Mouse (Mus musculus) MEL (cell line): ENCODE results near the gene Diexf. TPM values are rescaled to one million over a fixed set of nuclear protein-coding genes. Genes with fewer than 3 reads are reported as not detected.

Source experiments
- DNase-seq: peaks from one replicate; pipeline ENCODE4 v3.0.0; 2011; ENCODE audit warnings: low read depth, low spot score
- H3K27ac ChIP-seq: 2 replicates; pipeline ENCODE4 v1.5.1; 2012; ENCODE audit warnings: low read depth, mild to moderate bottlenecking, control low read depth, low read length, moderate library complexity; ENCODE audit not compliant: control insufficient read depth
- H3K27me3 ChIP-seq, 2 experiments: fragments of 150-350 bp in 1 of 2; sonication (generic) in 1 of 2; 2 replicates each; pipeline ENCODE4 v1.6.1; 2012; ENCODE audit warnings: low read length in 2 of 2, mild to moderate bottlenecking in 2 of 2, improper control_type of control experiment in 1 of 2, moderate library complexity in 1 of 2; ENCODE audit not compliant: insufficient read depth in 2 of 2, control insufficient read depth in 1 of 2
- H3K36me3 ChIP-seq, 2 experiments: 2 replicates each; pipeline ENCODE4 v1.6.1; 2012 to 2014; ENCODE audit warnings: low read length in 2 of 2, improper control_type of control experiment in 1 of 2, inconsistent platforms in 1 of 2, mild to moderate bottlenecking in 1 of 2; ENCODE audit not compliant: insufficient read depth in 2 of 2, control insufficient read depth in 1 of 2
- H3K4me1 ChIP-seq, 2 experiments: fragments of 150-350 bp in 1 of 2; sonication (generic) in 1 of 2; 2 replicates each; pipeline ENCODE4 v1.6.1; 2012; ENCODE audit warnings: low read length in 2 of 2, improper control_type of control experiment in 1 of 2, mild to moderate bottlenecking in 1 of 2; ENCODE audit not compliant: insufficient read depth in 2 of 2, control insufficient read depth in 1 of 2
- H3K4me3 ChIP-seq, 2 experiments: fragments of 150-350 bp in 1 of 2; sonication (generic) in 1 of 2; 2 replicates each; pipeline ENCODE4 v1.5.1; 2012; ENCODE audit warnings: low read depth in 2 of 2, low read length in 2 of 2, mild to moderate bottlenecking in 2 of 2, moderate library complexity in 2 of 2, control low read depth in 1 of 2, improper control_type of control experiment in 1 of 2; ENCODE audit not compliant: control insufficient read depth in 1 of 2, insufficient read depth in 1 of 2
- H3K79me2 ChIP-seq: 2 replicates; pipeline ENCODE4 v1.6.1; 2012; ENCODE audit warnings: mild to moderate bottlenecking, low read length, moderate library complexity; ENCODE audit not compliant: control insufficient read depth, poor library complexity, insufficient read depth
- H3K9ac ChIP-seq: 2 replicates; pipeline ENCODE4 v1.6.1; 2012; ENCODE audit warnings: low read depth, mild to moderate bottlenecking, control low read depth, low read length, moderate library complexity; ENCODE audit not compliant: control insufficient read depth, poor library complexity, severe bottlenecking
- H3K9me3 ChIP-seq: fragments of 150-350 bp; sonication (generic); replicated peaks from 2 replicates; pipeline ENCODE4 v1.6.1; 2012; ENCODE audit warnings: mild to moderate bottlenecking, low read length, improper control_type of control experiment, moderate library complexity; ENCODE audit not compliant: insufficient read depth
- BHLHE40 ChIP-seq: IDR thresholded peaks from 2 replicates; pipeline ENCODE4 v1.6.1; 2012; ENCODE audit warnings: low read depth, mild to moderate bottlenecking, inconsistent platforms, low read length, improper control_type of control experiment, borderline replicate concordance
- CHD1 ChIP-seq: IDR thresholded peaks from 2 replicates; pipeline ENCODE4 v1.6.1; 2012; ENCODE audit warnings: low read depth, mild to moderate bottlenecking, inconsistent platforms, low read length, improper control_type of control experiment
- CTCF ChIP-seq, 3 experiments: IDR thresholded peaks in 2 of 3; conservative IDR thresholded peaks in 1 of 3; 2 replicates each; pipeline ENCODE4 v1.5.1; 2011 to 2012; ENCODE audit warnings: low read length in 3 of 3, low read depth in 2 of 3, mild to moderate bottlenecking in 2 of 3, improper control_type of control experiment in 1 of 3, inconsistent platforms in 1 of 3, mixed read lengths in 1 of 3, moderate library complexity in 1 of 3; ENCODE audit not compliant: control insufficient read depth in 1 of 3, insufficient read depth in 1 of 3, poor library complexity in 1 of 3, severe bottlenecking in 1 of 3
- E2F4 ChIP-seq: IDR thresholded peaks from 2 replicates; pipeline ENCODE4 v1.6.1; 2011; ENCODE audit warnings: low read depth, low read length, improper control_type of control experiment, borderline replicate concordance
- ELF1 ChIP-seq: IDR thresholded peaks from 2 replicates; pipeline ENCODE4 v1.6.1; 2014; ENCODE audit warnings: low read depth, mild to moderate bottlenecking, inconsistent platforms, low read length, improper control_type of control experiment, moderate library complexity
- EP300 ChIP-seq, 2 experiments: IDR thresholded peaks; 2 replicates each; pipeline ENCODE4 v1.6.1; 2011; ENCODE audit warnings: improper control_type of control experiment in 2 of 2, low read length in 2 of 2, low read depth in 1 of 2, mild to moderate bottlenecking in 1 of 2
- ETS1 ChIP-seq: IDR thresholded peaks from 2 replicates; pipeline ENCODE4 v1.6.1; 2012; ENCODE audit warnings: low read depth, mild to moderate bottlenecking, inconsistent platforms, low read length, improper control_type of control experiment, moderate library complexity
- HCFC1 ChIP-seq: IDR thresholded peaks from 2 replicates; pipeline ENCODE4 v1.6.1; 2012; ENCODE audit warnings: low read depth, mild to moderate bottlenecking, inconsistent platforms, low read length, improper control_type of control experiment, moderate library complexity
- JUND ChIP-seq: IDR thresholded peaks from 2 replicates; pipeline ENCODE4 v1.6.1; 2011; ENCODE audit warnings: low read depth, mild to moderate bottlenecking, improper control_type of control experiment, low read length
- KAT2A ChIP-seq: conservative IDR thresholded peaks from 2 replicates; pipeline ENCODE4 v1.6.1; 2012; ENCODE audit warnings: low read depth, low read length, improper control_type of control experiment, inconsistent platforms
- MAX ChIP-seq: IDR thresholded peaks from 2 replicates; pipeline ENCODE4 v1.6.1; 2011; ENCODE audit warnings: low read length, improper control_type of control experiment
- MXI1 ChIP-seq: IDR thresholded peaks from 2 replicates; pipeline ENCODE4 v1.6.1; 2011; ENCODE audit warnings: mild to moderate bottlenecking, low read depth, low read length, improper control_type of control experiment
- MYB ChIP-seq: IDR thresholded peaks from 2 replicates; pipeline ENCODE4 v1.6.1; 2011; ENCODE audit warnings: mild to moderate bottlenecking, low read depth, low read length, improper control_type of control experiment
- MYC ChIP-seq: IDR thresholded peaks from 2 replicates; pipeline ENCODE4 v1.6.1; 2011; ENCODE audit warnings: low read depth, mild to moderate bottlenecking, low read length, improper control_type of control experiment, moderate library complexity
- NELFE ChIP-seq: IDR thresholded peaks from 2 replicates; pipeline ENCODE4 v1.6.1; 2011; ENCODE audit warnings: low read depth, low read length, improper control_type of control experiment
- NRF1 ChIP-seq: IDR thresholded peaks from 2 replicates; pipeline ENCODE4 v1.6.1; 2014; ENCODE audit warnings: low read depth, mild to moderate bottlenecking, inconsistent platforms, low read length, improper control_type of control experiment, moderate library complexity; ENCODE audit not compliant: poor library complexity, insufficient read depth, severe bottlenecking
- POLR2A ChIP-seq, 2 experiments: IDR thresholded peaks; 2 replicates each; pipeline ENCODE4 v1.6.1; 2011 to 2012; ENCODE audit warnings: low read length in 2 of 2, mild to moderate bottlenecking in 2 of 2, control low read depth in 1 of 2, improper control_type of control experiment in 1 of 2, low read depth in 1 of 2, moderate library complexity in 1 of 2; ENCODE audit not compliant: control insufficient read depth in 1 of 2, insufficient read depth in 1 of 2, poor library complexity in 1 of 2
- POLR2AphosphoS2 ChIP-seq: IDR thresholded peaks from 2 replicates; pipeline ENCODE4 v1.6.1; 2011; ENCODE audit warnings: low read length, improper control_type of control experiment
- RAD21 ChIP-seq: IDR thresholded peaks from 2 replicates; pipeline ENCODE4 v1.6.1; 2011; ENCODE audit warnings: mild to moderate bottlenecking, low read depth, low read length, improper control_type of control experiment
- SIN3A ChIP-seq: IDR thresholded peaks from 2 replicates; pipeline ENCODE4 v1.6.1; 2012; ENCODE audit warnings: low read length, improper control_type of control experiment, inconsistent platforms
- SMC3 ChIP-seq: IDR thresholded peaks from 2 replicates; pipeline ENCODE4 v1.6.1; 2011; ENCODE audit warnings: low read depth, low read length, improper control_type of control experiment
- TBP ChIP-seq: IDR thresholded peaks from 2 replicates; pipeline ENCODE4 v1.8.0; 2011; ENCODE audit warnings: low read depth, low read length, improper control_type of control experiment
- TCF12 ChIP-seq: IDR thresholded peaks from 2 replicates; pipeline ENCODE4 v1.6.1; 2014; ENCODE audit warnings: low read depth, mild to moderate bottlenecking, inconsistent platforms, low read length, improper control_type of control experiment, moderate library complexity
- USF1 ChIP-seq: IDR thresholded peaks from 2 replicates; pipeline ENCODE4 v1.6.1; 2014; ENCODE audit warnings: low read depth, mild to moderate bottlenecking, inconsistent platforms, low read length, improper control_type of control experiment, moderate library complexity
- ZC3H11A ChIP-seq: IDR thresholded peaks from 2 replicates; pipeline ENCODE4 v1.6.1; 2012; ENCODE audit warnings: low read depth, mild to moderate bottlenecking, inconsistent platforms, low read length, improper control_type of control experiment
- ZKSCAN1 ChIP-seq: IDR thresholded peaks from 2 replicates; pipeline ENCODE4 v1.6.1; 2012; ENCODE audit warnings: low read depth, mild to moderate bottlenecking, inconsistent platforms, low read length, improper control_type of control experiment, moderate library complexity
- ZNF384 ChIP-seq: IDR thresholded peaks from 2 replicates; pipeline ENCODE4 v1.6.1; 2012; ENCODE audit warnings: low read depth, mild to moderate bottlenecking, inconsistent platforms, low read length, improper control_type of control experiment
- polyA plus RNA-seq, 2 experiments: library from polyadenylated mRNA; stranded (reverse) in 1 of 2; unstranded in 1 of 2; fragments of >175 nt in 1 of 2; fragments of >200 nt in 1 of 2; gene quantifications; 2 replicates each; pipeline versions ENCODE4 v1.2.1 to v1.2.4; 2012; ENCODE audit warnings: low replicate concordance in 2 of 2, low read depth in 1 of 2; ENCODE audit not compliant: insufficient read length in 2 of 2, insufficient read depth in 1 of 2, missing spikeins in 1 of 2
- total RNA-seq: library from RNA; depleted of rRNA; stranded (reverse); fragments of 300-350 nt; gene quantifications from 2 replicates; pipeline ENCODE4 v1.2.3, GENCODE M21; 2012; rRNA removed

Diexf gene
- total RNA-seq = 20.6 and 21.8 TPM in 2 replicates
- 10 to 100 TPM in 1 of 2 experiments, not detected in 1; 45.4 TPM for polyA plus RNA-seq

GRCm38 (mm10) chr1:193129786-193130455 lies at the start of gene Diexf:
Diexf (minus strand) TSS chr1:193130272.
- TF ChIP-seq JUND (no peak), RAD21 (peak; percentile 2), CTCF (IDR thresholded peaks at IDR 0.05 in 2 of 3, conservative IDR thresholded peaks at IDR 0.05 in 1 of 3; ENCODE audit: control insufficient read depth in 1 of 3, insufficient read depth in 1 of 3, low read depth in 2 of 3, low read length in 3 of 3, poor library complexity in 1 of 3, severe bottlenecking in 1 of 3) (peak; percentile 82 to 93 (median 91)), CHD1 (no peak), HCFC1 (peak; percentile 94), POLR2A (IDR thresholded peaks at IDR 0.05; ENCODE audit: control insufficient read depth in 1 of 2, insufficient read depth in 1 of 2, low read depth in 1 of 2, low read length in 2 of 2, poor library complexity in 1 of 2) (peak; percentile 23 to 91; a peak in 3 of 4 replicates), NRF1 (peak; percentile 81), MYB (no peak), POLR2AphosphoS2 (peak; percentile 78; the same call in 1 of the 2 replicates), MYC (peak; percentile 99), ETS1 (0 out of 2 replicates have a peak, but pooled peaks have one; percentile 18), ZKSCAN1 (no peak), E2F4 (peak; percentile 74; the same call in 1 of the 2 replicates), SIN3A (peak; percentile 97), ZC3H11A (no peak), MAX (peak; percentile 97), SMC3 (peak; percentile 29; the same call in 1 of the 2 replicates), EP300 (IDR thresholded peaks at IDR 0.05; ENCODE audit: low read depth in 1 of 2, low read length in 2 of 2) (no peak; a peak in 1 of 4 replicates), BHLHE40 (0 out of 2 replicates have a peak, but pooled peaks have one; percentile 44), MXI1 (peak; percentile 99), NELFE (peak; percentile 81), ELF1 (peak; percentile 74), TBP (peak; percentile 91), KAT2A (peak; percentile 88), TCF12 (peak; percentile 58; the same call in 1 of the 2 replicates), ZNF384 (peak; percentile 93; the same call in 1 of the 2 replicates), USF1 (peak; percentile 77)
- TF ChIP-seq, all 39 proteins: peak for 21
- Histone ChIP-seq H3K4me1 (peaks cover 2 to 16% of the 10 kb centered on the region in 2 experiments; a peak in 3 of 4 replicates), H3K27ac (peak within 1 kb of the TSS; percentile 64)

More at GRCm38 (mm10) chr1:193129786-193130455, at the start of gene Diexf:
- H3K27me3 ChIP-seq = no peaks in the 10 kb centered on the region
- peak; percentile 98 for DNase-seq
- peaks cover 27% of the 10 kb centered on the region for H3K79me2 ChIP-seq
- peak within 1 kb of the TSS; percentile 78 to 99 for H3K4me3 ChIP-seq
- H3K9me3 ChIP-seq = no peaks in the 10 kb centered on the region
- peak within 1 kb of the TSS; percentile 94 for H3K9ac ChIP-seq
- H3K36me3 ChIP-seq = peaks cover 6 to 22% of the 10 kb centered on the region in 2 experiments
